Mouse (Mus musculus): ENCODE results near the gene Fkbpl. TPM values are rescaled to one million over a fixed set of nuclear protein-coding genes. Genes with fewer than 3 reads are reported as not detected.

The Fkbpl gene
- polyA plus RNA-seq, 1 experiment from 2014 or later = 19.6 TPM

DNA sequence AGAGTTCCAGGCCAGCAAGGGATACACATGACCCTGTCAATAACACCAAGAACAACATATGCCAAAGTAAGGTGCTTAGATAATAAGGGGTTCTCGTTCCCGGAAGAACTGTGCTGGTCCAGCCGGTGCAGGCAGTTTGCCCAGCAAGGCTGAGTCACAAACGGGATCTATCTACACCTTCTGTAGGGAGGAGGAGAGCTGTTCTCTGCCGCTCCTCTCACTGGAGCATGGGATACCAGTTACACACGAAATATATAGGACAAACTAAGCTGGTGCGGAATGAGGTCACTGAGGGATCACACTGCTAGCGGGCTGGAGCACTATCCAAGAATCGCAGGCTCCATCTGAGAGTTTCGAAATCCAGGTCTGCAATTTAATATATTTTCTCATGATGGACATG is 620 bp upstream of the Fkbpl start:
- Histone ChIP-seq H3K27ac (peak overlapping the region; percentile 87), H3K4me1 (replicated peaks) (peaks cover 59% of the 10 kb centered on the region), H3K27me3 (ENCODE audit: insufficient read depth, poor library complexity, severe bottlenecking) (no peaks in the 10 kb centered on the region), H3K4me3 (peak overlapping the region; percentile 70), H3K9me3 (no peaks in the 10 kb centered on the region), H3K36me3 (peaks cover 15% of the 10 kb centered on the region)
- DNase-seq (ENCODE audit: low spot score) = no peak
- 83% methylated on average over 10 of the region's 10 CpGs for WGBS

DNA sequence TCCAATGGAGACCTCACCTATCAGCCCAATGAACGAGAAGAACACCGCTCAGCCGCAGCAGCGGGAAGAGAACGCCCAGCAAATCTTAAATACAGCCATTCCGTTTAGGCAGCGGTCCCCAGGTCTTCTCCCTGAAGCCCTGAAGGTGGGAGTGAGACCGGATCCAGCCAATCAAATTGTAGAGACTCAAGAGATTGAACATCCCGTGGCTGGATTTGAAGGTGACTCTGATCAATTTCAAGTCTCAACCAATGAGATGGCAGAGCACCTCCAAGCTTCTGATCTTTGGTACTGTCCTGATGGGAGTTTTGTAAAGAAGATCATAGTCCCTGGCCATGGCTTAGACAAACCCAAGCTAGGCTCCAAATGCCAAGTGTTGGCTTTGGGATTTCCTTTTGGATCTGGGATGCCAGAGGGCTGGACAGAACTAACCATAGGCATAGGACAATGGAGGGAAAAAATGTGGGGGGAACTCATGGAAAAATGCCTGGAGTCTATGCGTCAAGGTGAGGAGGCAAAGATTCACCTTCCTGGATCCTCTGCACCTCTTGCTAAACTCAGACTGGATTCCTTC is 779 bp downstream of the Fkbpl start:
- Histone ChIP-seq H3K4me1 (replicated peaks) (peaks cover 54% of the 10 kb centered on the region), H3K27me3 (ENCODE audit: insufficient read depth, poor library complexity, severe bottlenecking) (no peaks in the 10 kb centered on the region), H3K4me3 (peak overlapping the region; percentile 70), H3K9me3 (no peaks in the 10 kb centered on the region), H3K36me3 (peaks cover 29% of the 10 kb centered on the region), H3K27ac (peak overlapping the region; percentile 87)
- no peak for DNase-seq (ENCODE audit: low spot score)
- 44% methylated on average over 10 of the region's 10 CpGs for WGBS

DNA sequence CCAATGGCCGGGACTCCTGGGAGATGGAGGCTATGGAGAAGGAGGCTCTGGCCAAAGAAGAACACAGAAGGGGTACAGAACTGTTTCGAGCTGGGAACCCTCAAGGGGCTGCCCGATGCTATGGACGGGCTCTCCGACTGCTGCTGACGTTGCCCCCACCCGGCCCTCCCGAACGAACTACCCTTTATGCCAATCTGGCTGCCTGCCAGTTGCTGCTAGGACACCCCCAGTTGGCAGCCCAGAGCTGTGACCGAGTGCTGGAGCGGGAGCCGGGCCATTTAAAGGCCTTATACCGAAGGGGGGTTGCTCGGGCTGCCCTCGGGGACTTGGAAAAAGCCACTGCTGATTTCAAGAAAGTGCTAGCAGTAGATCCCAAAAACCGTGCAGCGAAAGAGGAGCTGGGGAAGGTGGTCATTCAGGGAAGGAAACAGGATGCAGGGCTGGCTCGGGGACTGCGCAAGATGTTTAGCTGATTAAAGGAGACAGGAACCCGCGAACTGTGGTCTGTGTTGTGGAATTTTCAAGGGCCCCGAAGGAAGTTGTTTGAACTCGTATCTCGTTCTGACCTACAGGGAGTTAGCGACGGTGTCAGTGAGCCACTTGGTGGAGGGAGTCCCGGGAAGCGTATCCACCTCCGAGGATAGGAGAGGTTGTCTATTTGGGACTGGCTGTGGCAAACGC is 1.4 kb downstream of the Fkbpl start:
- H3K36me3 ChIP-seq = peaks cover 36% of the 10 kb centered on the region
- H3K27ac ChIP-seq = no peak overlapping the region
- H3K4me3 ChIP-seq = peak overlapping the region; percentile 98
- no peaks in the 10 kb centered on the region for H3K27me3 ChIP-seq (ENCODE audit: insufficient read depth, poor library complexity, severe bottlenecking)
- 94% methylated on average over 30 of the region's 30 CpGs for WGBS
- no peaks in the 10 kb centered on the region for H3K9me3 ChIP-seq
- no peak for DNase-seq (ENCODE audit: low spot score)
- H3K4me1 ChIP-seq (replicated peaks) = peaks cover 48% of the 10 kb centered on the region

DNA sequence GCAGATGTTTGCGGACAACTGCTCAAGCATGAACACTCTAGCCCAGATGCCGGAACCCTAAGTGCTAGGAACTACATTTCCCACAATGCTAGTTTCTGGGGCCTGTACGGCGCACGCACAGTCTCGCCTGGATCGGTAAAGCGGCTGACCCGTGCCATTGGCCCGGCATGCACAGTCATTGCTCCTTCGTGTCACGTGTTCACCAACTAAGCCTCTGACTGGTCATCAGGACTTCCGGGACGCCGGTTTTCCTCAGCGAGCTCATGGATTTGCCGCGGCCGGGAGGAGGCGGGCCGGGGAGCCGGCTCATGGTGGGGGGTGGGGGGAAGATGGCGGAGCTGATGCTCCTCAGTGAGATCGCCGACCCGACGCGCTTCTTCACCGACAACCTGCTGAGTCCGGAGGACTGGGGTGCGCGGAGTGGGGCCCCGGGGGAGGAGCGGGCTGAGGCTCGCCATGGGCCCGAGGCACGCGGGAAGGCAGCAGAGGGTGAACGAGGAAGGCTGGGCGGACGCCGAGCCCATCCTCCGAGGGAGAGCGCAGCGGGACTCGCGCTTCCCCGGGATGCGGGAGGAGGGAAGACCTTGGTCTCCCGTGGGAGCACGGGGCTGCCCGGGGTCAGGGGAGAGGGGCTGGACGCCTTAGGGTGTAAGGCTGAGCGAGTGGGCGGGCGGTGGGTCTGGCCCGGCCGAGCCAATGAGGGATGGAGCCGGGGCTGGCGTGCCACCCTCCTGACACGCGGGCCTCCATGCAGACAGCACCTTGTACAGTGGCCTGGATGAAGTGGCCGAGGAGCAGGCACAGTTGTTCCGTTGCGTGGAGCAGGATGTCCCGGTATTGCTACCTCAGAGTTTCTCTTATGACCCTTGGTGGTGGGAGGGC is 2.6 kb downstream of the Fkbpl start, which contains the start of gene Atf6b:
Gene Atf6b, plus strand, starts transcription at position 241 of the 882 bp plus-strand sequence.
- peaks cover 41% of the 10 kb centered on the region for H3K4me1 ChIP-seq (replicated peaks)
- WGBS = 1% methylated on average over 66 of the region's 66 CpGs
- peak; percentile 97 for DNase-seq (ENCODE audit: low spot score)
- H3K27ac ChIP-seq = peak within 1 kb of the TSS; percentile 96
- H3K9me3 ChIP-seq = no peaks in the 10 kb centered on the region
- peak within 1 kb of the TSS; percentile 98 for H3K4me3 ChIP-seq
- peaks cover 47% of the 10 kb centered on the region for H3K36me3 ChIP-seq
- H3K27me3 ChIP-seq (ENCODE audit: insufficient read depth, poor library complexity, severe bottlenecking) = no peaks in the 10 kb centered on the region

DNA sequence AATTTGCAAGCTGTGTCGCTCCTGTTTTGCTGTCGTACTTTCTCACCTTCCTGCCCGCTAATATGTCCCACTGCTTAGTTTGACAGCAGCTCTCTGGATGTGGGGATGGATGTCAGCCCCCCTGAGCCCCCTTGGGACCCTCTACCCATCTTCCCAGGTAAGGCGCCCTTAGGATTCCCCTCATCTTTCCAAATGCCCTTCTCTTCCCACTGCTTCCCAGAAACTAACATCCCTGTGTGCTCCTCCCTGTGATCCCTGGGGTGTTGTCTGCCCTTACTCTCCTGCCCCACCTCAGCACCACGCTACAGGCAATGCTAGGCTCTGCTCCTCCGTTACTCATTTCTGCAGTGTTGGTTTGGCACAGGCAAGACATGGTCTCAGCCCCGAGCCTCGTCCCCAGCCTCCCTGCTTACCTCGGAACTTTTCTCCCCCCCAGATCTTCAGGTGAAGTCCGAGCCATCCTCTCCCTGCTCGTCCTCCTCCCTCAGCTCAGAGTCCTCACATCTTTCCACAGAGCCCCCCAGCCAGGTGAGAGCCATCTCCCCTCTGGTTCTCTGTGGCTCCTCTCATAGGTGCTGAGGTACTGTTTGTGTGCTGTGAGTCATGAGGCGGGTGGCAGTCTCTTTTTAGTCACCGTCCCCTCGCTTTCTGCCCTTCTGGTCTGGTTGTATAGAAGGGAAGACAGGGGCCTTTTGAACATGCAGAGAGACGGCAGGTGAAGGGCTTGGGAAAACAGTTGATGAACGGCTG is 3.8 kb downstream of the Fkbpl start:
- Histone ChIP-seq H3K36me3 (peaks cover 59% of the 10 kb centered on the region), H3K27me3 (ENCODE audit: insufficient read depth, poor library complexity, severe bottlenecking) (no peaks in the 10 kb centered on the region), H3K27ac (no peak overlapping the region), H3K9me3 (no peaks in the 10 kb centered on the region), H3K4me3 (peak overlapping the region; percentile 98), H3K4me1 (replicated peaks) (peaks cover 41% of the 10 kb centered on the region)
- 85% methylated on average over 16 of the region's 16 CpGs for WGBS
- no peak for DNase-seq (ENCODE audit: low spot score)

DNA sequence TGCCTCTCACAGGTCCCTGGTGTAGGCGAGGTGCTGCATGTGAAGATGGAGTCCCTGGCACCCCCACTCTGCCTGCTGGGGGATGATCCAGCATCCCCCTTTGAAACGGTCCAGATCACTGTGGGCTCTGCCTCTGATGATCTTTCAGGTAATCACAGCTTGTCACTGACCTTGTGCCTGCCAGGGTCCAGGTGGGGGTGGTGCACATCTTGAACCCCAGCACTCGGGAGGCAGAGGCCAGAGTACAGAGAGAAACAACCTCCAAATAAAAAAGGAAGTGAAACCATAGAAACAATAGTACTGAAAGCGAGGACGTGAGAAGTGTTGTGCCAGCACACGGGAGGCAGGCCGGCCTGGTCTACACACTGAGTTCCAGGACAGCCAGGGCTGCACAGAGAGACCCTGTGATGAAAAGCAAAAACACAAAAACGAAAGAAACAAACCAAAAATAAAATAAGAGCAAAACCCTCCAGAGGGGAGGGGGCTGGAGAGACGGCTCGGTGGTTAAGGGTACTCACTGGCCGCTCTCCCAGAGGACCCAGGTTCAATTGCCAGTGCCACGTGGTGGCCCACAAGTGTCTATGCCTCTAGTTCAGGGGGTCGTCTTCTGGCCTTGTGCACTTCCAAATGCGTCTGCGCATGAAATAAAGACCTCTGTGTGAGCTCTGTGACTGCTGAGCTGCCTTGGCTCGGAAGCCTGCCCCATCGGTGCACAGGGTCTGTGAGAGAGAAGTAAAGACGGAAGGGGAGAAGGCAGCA is 4.7 kb downstream of the Fkbpl start:
- H3K4me1 ChIP-seq (replicated peaks) = peaks cover 44% of the 10 kb centered on the region
- whole genome bisulfite sequencing = 88% methylated on average over 18 of the region's 18 CpGs
- DNase-seq (ENCODE audit: low spot score) = no peak
- H3K9me3 ChIP-seq = no peaks in the 10 kb centered on the region
- no peaks in the 10 kb centered on the region for H3K27me3 ChIP-seq (ENCODE audit: insufficient read depth, poor library complexity, severe bottlenecking)
- H3K36me3 ChIP-seq = peaks cover 69% of the 10 kb centered on the region
- H3K27ac ChIP-seq = no peak overlapping the region
- H3K4me3 ChIP-seq = no peak overlapping the region

DNA sequence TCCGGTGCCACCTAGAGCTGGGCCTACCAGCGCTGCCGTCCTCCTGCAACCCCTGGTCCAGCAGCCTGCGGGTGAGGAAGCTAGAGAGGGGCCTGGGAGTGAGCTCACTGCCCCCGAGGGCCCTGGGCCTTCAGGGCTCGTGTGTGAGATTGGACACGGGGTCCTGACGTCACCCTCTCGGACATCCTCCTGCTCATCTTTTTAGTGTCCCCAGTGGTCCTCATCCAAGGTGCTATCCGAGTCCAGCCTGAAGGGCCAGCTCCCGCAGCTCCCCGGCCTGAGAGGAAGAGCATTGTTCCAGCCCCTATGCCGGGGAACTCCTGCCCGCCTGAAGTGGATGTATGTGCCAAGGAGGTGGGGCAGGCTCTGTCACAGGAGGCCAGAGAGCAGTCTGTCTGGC is 6.2 kb downstream of the Fkbpl start:
- Histone ChIP-seq H3K9me3 (no peaks in the 10 kb centered on the region), H3K4me1 (replicated peaks) (peaks cover 40% of the 10 kb centered on the region), H3K36me3 (peaks cover 79% of the 10 kb centered on the region), H3K27me3 (ENCODE audit: insufficient read depth, poor library complexity, severe bottlenecking) (no peaks in the 10 kb centered on the region), H3K27ac (no peak overlapping the region), H3K4me3 (no peak overlapping the region)
- DNase-seq (ENCODE audit: low spot score) = no peak
- WGBS = 91% methylated on average over 14 of the region's 14 CpGs

DNA sequence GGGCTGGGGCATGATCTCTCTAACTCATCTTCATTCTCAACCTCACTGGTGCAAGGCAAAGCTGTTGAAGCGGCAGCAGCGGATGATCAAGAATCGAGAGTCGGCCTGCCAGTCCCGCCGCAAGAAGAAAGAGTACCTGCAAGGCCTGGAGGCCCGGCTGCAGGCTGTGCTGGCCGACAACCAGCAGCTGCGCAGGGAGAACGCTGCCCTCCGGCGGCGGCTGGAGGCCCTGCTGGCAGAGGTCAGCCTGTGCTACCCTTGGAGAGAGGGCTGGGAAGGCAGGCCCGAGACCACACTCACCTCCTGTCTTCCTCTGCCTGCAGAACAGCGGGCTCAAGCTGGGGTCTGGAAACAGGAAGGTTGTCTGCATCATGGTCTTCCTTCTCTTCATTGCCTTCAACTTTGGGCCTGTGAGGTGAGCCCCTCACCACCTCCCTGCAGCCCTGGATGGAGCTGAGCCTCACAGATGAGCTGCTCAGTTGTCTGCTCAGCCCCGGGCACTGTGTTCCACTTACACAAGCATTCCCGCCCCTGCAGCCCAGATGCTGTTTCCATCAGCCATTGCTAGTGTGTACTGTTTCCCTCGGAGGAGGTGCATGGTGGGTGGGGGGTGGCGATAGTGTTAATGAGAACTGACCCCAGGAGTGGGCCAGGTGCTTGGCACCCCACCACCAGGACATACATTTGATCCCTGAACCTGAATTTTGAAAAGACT is 7.1 kb downstream of the Fkbpl start:
- DNase-seq (ENCODE audit: low spot score) = peak; percentile 60
- Histone ChIP-seq H3K4me1 (replicated peaks) (peaks cover 41% of the 10 kb centered on the region), H3K27ac (no peak overlapping the region), H3K36me3 (peaks cover 73% of the 10 kb centered on the region), H3K27me3 (ENCODE audit: insufficient read depth, poor library complexity, severe bottlenecking) (no peaks in the 10 kb centered on the region), H3K4me3 (0 out of 2 replicates have a peak overlapping the region, but pooled peaks have one; percentile 21), H3K9me3 (no peaks in the 10 kb centered on the region)
- WGBS = 54% methylated on average over 19 of the region's 19 CpGs

DNA sequence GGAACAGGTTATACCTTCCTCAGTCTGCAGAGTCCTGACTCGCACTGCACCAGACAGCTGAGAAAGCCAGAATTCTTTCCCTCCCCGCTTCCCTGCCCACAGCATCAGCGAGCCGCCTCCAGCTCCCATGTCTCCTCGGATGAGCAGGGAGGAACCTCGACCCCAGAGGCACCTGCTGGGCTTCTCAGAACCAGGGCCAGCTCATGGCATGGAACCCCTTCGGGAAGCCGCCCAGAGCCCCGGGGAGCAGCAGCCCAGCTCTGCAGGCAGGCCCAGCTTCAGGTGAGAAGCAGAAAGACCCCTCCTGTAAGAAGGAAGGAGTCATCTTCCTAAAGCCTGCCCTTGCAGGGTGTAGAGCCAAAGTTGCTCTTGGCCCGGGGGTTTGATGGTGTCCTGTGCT is 8.0 kb downstream of the Fkbpl start:
- 93% methylated on average over 10 of the region's 10 CpGs for WGBS
- Histone ChIP-seq H3K4me3 (no peak overlapping the region), H3K4me1 (replicated peaks) (peaks cover 46% of the 10 kb centered on the region), H3K27ac (no peak overlapping the region), H3K36me3 (peaks cover 73% of the 10 kb centered on the region), H3K9me3 (no peaks in the 10 kb centered on the region), H3K27me3 (ENCODE audit: insufficient read depth, poor library complexity, severe bottlenecking) (no peaks in the 10 kb centered on the region)
- no peak for DNase-seq (ENCODE audit: low spot score)

DNA sequence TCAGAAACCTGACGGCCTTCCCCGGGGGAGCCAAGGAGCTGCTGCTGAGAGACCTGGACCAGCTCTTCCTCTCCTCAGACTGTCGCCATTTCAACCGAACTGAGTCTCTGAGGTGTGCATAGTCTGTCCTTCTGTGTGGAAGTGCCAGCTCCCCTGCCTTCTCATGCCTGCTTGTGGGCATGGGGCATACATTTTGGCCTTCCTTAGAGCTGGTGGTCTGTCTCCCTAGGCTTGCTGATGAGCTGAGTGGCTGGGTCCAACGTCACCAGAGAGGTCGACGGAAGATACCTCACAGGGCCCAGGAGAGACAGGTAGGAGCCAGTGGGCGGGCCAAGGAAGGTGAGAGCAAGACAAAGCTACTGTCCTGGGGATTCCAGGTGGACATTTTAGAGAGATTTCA is 8.4 kb downstream of the Fkbpl start:
- 92% methylated on average over 8 of the region's 8 CpGs for WGBS
- Histone ChIP-seq H3K27ac (no peak overlapping the region), H3K36me3 (peaks cover 73% of the 10 kb centered on the region)

DNA sequence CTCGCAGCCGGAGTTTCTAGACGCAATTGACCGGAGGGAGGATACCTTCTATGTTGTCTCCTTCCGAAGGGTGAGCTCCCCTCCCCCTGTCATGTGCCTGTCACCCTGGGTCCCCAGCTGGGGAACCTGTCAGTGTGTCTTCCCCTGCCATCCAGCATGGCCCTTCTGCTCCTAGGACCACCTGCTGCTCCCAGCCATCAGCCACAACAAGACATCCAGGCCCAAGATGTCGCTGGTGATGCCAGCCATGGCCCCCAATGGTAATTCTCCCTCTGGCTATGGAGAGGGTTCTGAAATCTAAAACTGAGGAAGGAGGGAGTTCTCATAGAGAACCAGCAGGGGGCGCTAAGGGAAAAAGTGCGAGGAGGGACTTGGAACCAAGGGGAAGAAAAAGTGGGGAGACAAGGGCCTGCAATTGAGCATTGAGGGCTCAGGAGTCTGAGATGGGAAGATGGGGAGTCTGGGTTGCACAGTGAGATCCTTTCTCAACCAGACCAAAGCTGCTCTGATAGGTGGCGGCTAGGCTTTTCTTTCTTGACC is 9.3 kb downstream of the Fkbpl start:
- no peaks in the 10 kb centered on the region; the same call in 1 of the 2 replicates for H3K27me3 ChIP-seq (ENCODE audit: insufficient read depth, poor library complexity, severe bottlenecking)
- 69% methylated on average over 9 of the region's 9 CpGs for WGBS
- no peak overlapping the region for H3K27ac ChIP-seq
- no peaks in the 10 kb centered on the region for H3K9me3 ChIP-seq
- H3K4me3 ChIP-seq = no peak overlapping the region
- peaks cover 35% of the 10 kb centered on the region for H3K4me1 ChIP-seq (replicated peaks)
- peak; percentile 52 for DNase-seq (ENCODE audit: low spot score)
- H3K36me3 ChIP-seq = peaks cover 68% of the 10 kb centered on the region

More for the DNA sequence above, 8.4 kb downstream of the Fkbpl start:
- Histone ChIP-seq H3K4me3 (no peak overlapping the region), H3K27me3 (ENCODE audit: insufficient read depth, poor library complexity, severe bottlenecking) (no peaks in the 10 kb centered on the region), H3K9me3 (no peaks in the 10 kb centered on the region), H3K4me1 (replicated peaks) (peaks cover 43% of the 10 kb centered on the region)
- no peak for DNase-seq (ENCODE audit: low spot score)
